Comparison of ENCODE assay signal across 10 mouse cellular contexts in the genomic region with DNA sequence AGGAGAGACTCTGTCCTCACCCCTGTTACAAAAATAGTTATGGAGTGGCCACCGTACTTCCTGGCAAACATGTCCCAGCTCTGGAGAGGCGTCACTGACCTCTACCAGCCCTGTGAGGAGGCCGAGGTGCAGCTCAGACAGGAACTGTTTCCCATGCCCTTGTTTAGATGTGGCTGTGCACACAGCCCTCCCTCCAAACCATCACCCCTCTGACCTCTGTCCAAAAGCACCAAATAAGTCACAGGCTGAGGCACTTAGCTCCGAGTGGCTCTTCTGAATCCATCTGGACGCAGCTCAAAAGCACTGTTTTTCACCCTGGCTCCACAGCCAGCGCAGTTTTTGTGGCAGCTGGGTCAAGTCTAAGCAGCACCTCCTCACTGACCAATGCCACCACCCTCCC.
DNase-seq lines count a peak whose midpoint lies in the region; ATAC-seq lines count a peak whose summit lies in the region.
"Had no signal": no experiment of that assay in that cellular context is flagged by ENCODE, and none has a peak within 500 bp of the region (broad histone marks: within the 10 kb centered on the region; RNA-seq: fewer than 3 reads in every experiment).

No protein-coding gene starts in this region.

- peak; percentile 72 for ATAC-seq in heart, embryonic 12.5 days (ENCODE audit: insufficient number of reproducible peaks, low FRiP score)
- no peak for ATAC-seq in megakaryocyte progenitor cell, adult 5-6 weeks (replicated peaks; ENCODE audit: poor library complexity)

- DNase-seq in adrenal gland, adult 8-10 months = peak; percentile 56
- DNase-seq in adrenal gland, postnatal 25 days = no peak
- peak; percentile 63 for DNase-seq in kidney, postnatal 14 days
- peak; percentile 83 for DNase-seq in lung, postnatal 10 days
- no peak for DNase-seq in thymus, adult 18-20 months
- no peak for DNase-seq in spleen, postnatal 14 days (ENCODE audit: low spot score in 2 of 2)

- H3K27me3 ChIP-seq in heart, embryonic 12.5 days (replicated peaks) = no peaks in the 10 kb centered on the region
- H3K27me3 ChIP-seq: neural tube, embryonic 13.5 days; stomach, embryonic 15.5 days had no signal

- no peak overlapping the region for H3K4me2 ChIP-seq in heart, embryonic 12.5 days
- H3K4me2 ChIP-seq: neural tube, embryonic 13.5 days; stomach, embryonic 15.5 days had no signal

- peaks cover 34% of the 10 kb centered on the region for H3K4me1 ChIP-seq in heart, embryonic 12.5 days (replicated peaks)
- H3K4me1 ChIP-seq: stomach, embryonic 15.5 days had no signal

- H3K4me3 ChIP-seq in heart, embryonic 12.5 days = no peak overlapping the region
- H3K4me3 ChIP-seq: neural tube, embryonic 13.5 days; stomach, embryonic 15.5 days had no signal

- peak overlapping the region; percentile 87 for H3K27ac ChIP-seq in heart, embryonic 12.5 days (ENCODE audit: poor library complexity, severe bottlenecking)
- H3K27ac ChIP-seq: neural tube, embryonic 13.5 days; stomach, embryonic 15.5 days had no signal

- WGBS in heart, embryonic 12.5 days = 18% methylated on average over 6 of the region's 6 CpGs

- H3K36me3 ChIP-seq in heart, embryonic 12.5 days = no peaks in the 10 kb centered on the region
- H3K36me3 ChIP-seq: stomach, embryonic 15.5 days had no signal

- H3K9me3 ChIP-seq in heart, embryonic 12.5 days (replicated peaks) = no peaks in the 10 kb centered on the region
- H3K9me3 ChIP-seq: neural tube, embryonic 13.5 days; stomach, embryonic 15.5 days had no signal

- no peak overlapping the region for H3K9ac ChIP-seq in heart, embryonic 12.5 days
- H3K9ac ChIP-seq: neural tube, embryonic 13.5 days; stomach, embryonic 15.5 days had no signal

Comparison
In these comparisons a context has a peak if more than half of its experiments do, and no peak if none do; other contexts are left out.
1. DNase-seq: peak in adrenal gland, adult 8-10 months (single experiment), kidney, postnatal 14 days (single experiment) and lung, postnatal 10 days (single experiment); none in adrenal gland, postnatal 25 days (single experiment), thymus, adult 18-20 months (0 of 2) and spleen, postnatal 14 days (0 of 2).